Mouse (Mus musculus): ENCODE measurements at regions not wholly inside any gene's neighbourhood (a gene's known extent, or its start where the extent isn't known, plus 50 kb on each side); places are given as distances from the start of the nearest gene placed in this dataset.

- TF ChIP-seq POLR2A (IDR thresholded peaks at IDR 0.05; ENCODE audit: extremely low read depth, insufficient read depth, low read length), result no peak
- TF ChIP-seq CTCF (IDR thresholded peaks at IDR 0.05; ENCODE audit: low read depth, low read length), result peak; percentile 67
These were observed 90.1 kb upstream of the Zfp217 start for GRCm38 (mm10) chr2:170237959-170238358.

All from liver, adult 2 months (tissue).